ENCODE assay signal across 9 mouse cellular contexts in the genomic region with DNA sequence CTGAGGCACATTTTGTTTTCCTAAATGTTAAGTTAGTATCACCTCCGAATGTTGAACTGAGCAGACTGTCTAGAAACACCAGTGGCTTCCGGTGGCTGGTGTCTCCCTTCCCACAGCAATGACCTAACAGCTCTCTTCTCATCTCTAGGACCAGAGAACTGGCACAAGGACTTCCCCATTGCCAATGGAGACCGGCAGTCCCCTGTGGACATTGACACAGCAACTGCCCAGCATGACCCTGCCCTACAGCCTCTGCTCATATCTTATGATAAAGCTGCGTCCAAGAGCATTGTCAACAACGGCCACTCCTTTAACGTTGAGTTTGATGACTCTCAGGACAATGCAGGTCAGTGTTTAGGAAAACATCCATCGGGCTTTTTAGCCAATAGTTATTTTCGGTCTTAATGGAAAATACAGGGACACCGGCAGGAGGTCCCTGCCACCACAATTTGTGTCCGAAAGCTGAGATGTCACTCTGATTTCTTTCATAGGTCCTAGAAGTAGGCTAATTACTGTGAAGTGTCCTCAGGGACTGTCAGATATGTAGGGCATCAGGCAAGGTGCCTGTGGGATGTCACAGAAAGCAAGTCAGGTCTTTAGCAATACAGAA. TPM values are rescaled to one million over a fixed set of nuclear protein-coding genes. Genes with fewer than 3 reads are reported as not detected.
DNase-seq lines count a peak whose midpoint lies in the region; ATAC-seq and TF ChIP-seq lines count a peak whose summit lies in the region.
"Had no signal": no experiment of that assay in that cellular context is flagged by ENCODE, and none has a peak within 500 bp of the region (broad histone marks: within the 10 kb centered on the region; RNA-seq: fewer than 3 reads in every experiment).

No protein-coding gene starts in this region.

- peak overlapping the region; percentile 55; the same call in 1 of the 2 replicates for H3K27ac ChIP-seq in cerebellum, adult 2 months (ENCODE audit: insufficient read depth, low read length)
- no peak overlapping the region for H3K27ac ChIP-seq in midbrain, embryonic 10.5 days (replicated peaks)
- H3K27ac ChIP-seq in midbrain, embryonic 14.5 days (replicated peaks; ENCODE audit: low read depth, low read length) = no peak overlapping the region
- peak overlapping the region; percentile 92 for H3K27ac ChIP-seq in lung, embryonic 15.5 days
- no peak overlapping the region for H3K27ac ChIP-seq in stomach, embryonic 15.5 days

- H3K9me3 ChIP-seq in midbrain, embryonic 10.5 days (replicated peaks) = no peaks in the 10 kb centered on the region
- H3K9me3 ChIP-seq in midbrain, embryonic 14.5 days (ENCODE audit: control insufficient read depth, low read length) = no peaks in the 10 kb centered on the region
- no peaks in the 10 kb centered on the region for H3K9me3 ChIP-seq in lung, embryonic 15.5 days
- no peaks in the 10 kb centered on the region for H3K9me3 ChIP-seq in stomach, embryonic 15.5 days

- TF ChIP-seq CTCF in cerebellum, adult 2 months (IDR thresholded peaks at IDR 0.05; ENCODE audit: borderline replicate concordance, insufficient read depth, low read depth, low read length) = no peak

- 50% methylated on average over 10 of the region's 10 CpGs for WGBS in cerebellum, adult 2 months
- 77% methylated on average over 10 of the region's 10 CpGs for WGBS in midbrain, embryonic 10.5 days
- WGBS in midbrain, embryonic 14.5 days = 80% methylated on average over 10 of the region's 10 CpGs
- 37% methylated on average over 10 of the region's 10 CpGs for WGBS in lung, embryonic 15.5 days
- 73% methylated on average over 10 of the region's 10 CpGs for WGBS in stomach, embryonic 15.5 days

- no peaks in the 10 kb centered on the region for H3K4me1 ChIP-seq in cerebellum, adult 2 months (ENCODE audit: control insufficient read depth, insufficient read depth, low read length)
- H3K4me1 ChIP-seq in midbrain, embryonic 10.5 days = peaks cover 18% of the 10 kb centered on the region
- no peaks in the 10 kb centered on the region for H3K4me1 ChIP-seq in midbrain, embryonic 14.5 days (ENCODE audit: control insufficient read depth, insufficient read depth, low read length)
- peaks cover 17% of the 10 kb centered on the region for H3K4me1 ChIP-seq in lung, embryonic 15.5 days
- no peaks in the 10 kb centered on the region for H3K4me1 ChIP-seq in stomach, embryonic 15.5 days

- H3K27me3 ChIP-seq in cerebellum, adult 2 months (ENCODE audit: control insufficient read depth, insufficient read depth, low read length) = no peaks in the 10 kb centered on the region
- peaks cover 16% of the 10 kb centered on the region for H3K27me3 ChIP-seq in midbrain, embryonic 10.5 days (ENCODE audit: low read depth, poor library complexity, severe bottlenecking)
- H3K27me3 ChIP-seq in midbrain, embryonic 14.5 days (ENCODE audit: control insufficient read depth, insufficient read depth, low read length) = no peaks in the 10 kb centered on the region
- no peaks in the 10 kb centered on the region for H3K27me3 ChIP-seq in lung, embryonic 15.5 days
- no peaks in the 10 kb centered on the region for H3K27me3 ChIP-seq in stomach, embryonic 15.5 days (replicated peaks)

- peak; percentile 19 to 24 for DNase-seq in cerebellum, adult 2 months
- no peak for DNase-seq in cerebellum, adult 11 months
- DNase-seq in midbrain, embryonic 10.5 days (ENCODE audit: low spot score) = no peak
- no peak for DNase-seq in midbrain, embryonic 14.5 days
- no peak for DNase-seq in frontal cortex, adult 2 months (ENCODE audit: extremely low spot score in 1 of 2, low spot score in 1 of 2)
- no peak for DNase-seq in left cerebral cortex, adult 11 months (ENCODE audit: low spot score)
- DNase-seq: gastrocnemius, postnatal 10 days had no signal

- H3K9ac ChIP-seq in midbrain, embryonic 14.5 days (replicated peaks; ENCODE audit: low read length) = no peak overlapping the region
- peak overlapping the region; percentile 86 for H3K9ac ChIP-seq in lung, embryonic 15.5 days
- H3K9ac ChIP-seq in stomach, embryonic 15.5 days = no peak overlapping the region

- no peak overlapping the region for H3K4me2 ChIP-seq in midbrain, embryonic 14.5 days (ENCODE audit: low read length)
- H3K4me2 ChIP-seq in lung, embryonic 15.5 days = peak overlapping the region; percentile 57
- H3K4me2 ChIP-seq in stomach, embryonic 15.5 days = peak overlapping the region; percentile 25; the same call in 1 of the 2 replicates

- no peak for TF ChIP-seq POLR2A in cerebellum, adult 2 months (IDR thresholded peaks at IDR 0.05; ENCODE audit: borderline replicate concordance, insufficient read depth, low read length)

- ATAC-seq in midbrain, embryonic 14.5 days (ENCODE audit: low FRiP score, low TSS enrichment) = no peak
- no peak for ATAC-seq in lung, embryonic 15.5 days (ENCODE audit: borderline replicate concordance, extremely low read depth, low FRiP score, low TSS enrichment)
- no peak for ATAC-seq in stomach, embryonic 15.5 days (ENCODE audit: insufficient read depth, low FRiP score, low read depth)

- no peaks in the 10 kb centered on the region for H3K36me3 ChIP-seq in midbrain, embryonic 10.5 days
- H3K36me3 ChIP-seq in midbrain, embryonic 14.5 days (ENCODE audit: control insufficient read depth, insufficient read depth, low read length) = no peaks in the 10 kb centered on the region
- no peaks in the 10 kb centered on the region for H3K36me3 ChIP-seq in lung, embryonic 15.5 days
- H3K36me3 ChIP-seq in stomach, embryonic 15.5 days = no peaks in the 10 kb centered on the region

- H3K4me3 ChIP-seq in cerebellum, adult 2 months (replicated peaks; ENCODE audit: insufficient read depth, low read depth, low read length) = peak overlapping the region; percentile 42
- peak overlapping the region; percentile 81; the same call in 1 of the 2 replicates for H3K4me3 ChIP-seq in midbrain, embryonic 10.5 days
- no peak overlapping the region for H3K4me3 ChIP-seq in midbrain, embryonic 14.5 days (replicated peaks; ENCODE audit: low read depth, low read length)
- H3K4me3 ChIP-seq in lung, embryonic 15.5 days = peak overlapping the region; percentile 86
- peak overlapping the region; percentile 79 for H3K4me3 ChIP-seq in stomach, embryonic 15.5 days (replicated peaks)

RNA-seq across cellular contexts. Expression of gene Car2, which starts 1.7 kb away (rescaled TPM):
- 530 and 601 TPM in 2 replicates for polyA plus RNA-seq in cerebellum, adult 2 months (2012; rRNA removed)
- 86.4 and 89.7 TPM in 2 replicates for polyA plus RNA-seq in midbrain, embryonic 10.5 days (2016; fragmentation: Nextera tagmentation; extraction: Ambion mirVana)
- polyA plus RNA-seq in midbrain, embryonic 14.5 days (2014; fragmentation: Nextera tagmentation; extraction: Ambion mirVana) = 10.4 and 18.8 TPM in 2 replicates
- 392 and 393 TPM in 2 replicates for polyA plus RNA-seq in lung, embryonic 15.5 days (2015; fragmentation: Nextera tagmentation; extraction: Ambion mirVana)
- 145 and 287 TPM in 2 replicates for polyA plus RNA-seq in stomach, embryonic 15.5 days (2015; fragmentation: Nextera tagmentation; extraction: Ambion mirVana)
- 372 and 405 TPM in 2 replicates for polyA plus RNA-seq in frontal cortex, adult 2 months (2012; rRNA removed)

RNA-seq across cellular contexts. Expression of gene Car3, which starts 24.5 kb away (rescaled TPM):
- 0.44 and 0.59 TPM in 2 replicates for polyA plus RNA-seq in cerebellum, adult 2 months (2012; rRNA removed)
- polyA plus RNA-seq in midbrain, embryonic 10.5 days (2016; fragmentation: Nextera tagmentation; extraction: Ambion mirVana) = 5.5 and 6.1 TPM in 2 replicates
- 1.2 and 1.8 TPM in 2 replicates for polyA plus RNA-seq in midbrain, embryonic 14.5 days (2014; fragmentation: Nextera tagmentation; extraction: Ambion mirVana)
- 2.1 and 3.3 TPM in 2 replicates for polyA plus RNA-seq in lung, embryonic 15.5 days (2015; fragmentation: Nextera tagmentation; extraction: Ambion mirVana)
- polyA plus RNA-seq in stomach, embryonic 15.5 days (2015; fragmentation: Nextera tagmentation; extraction: Ambion mirVana) = 9.5 and 18.3 TPM in 2 replicates
- polyA plus RNA-seq in frontal cortex, adult 2 months (2012; rRNA removed) = 2.0 and 3.3 TPM in 2 replicates

Comparison
In these comparisons a context has a peak if more than half of its experiments do, and no peak if none do; other contexts are left out.
1. DNase-seq: peak in cerebellum, adult 2 months (2 of 2); none in cerebellum, adult 11 months (single experiment), midbrain, embryonic 10.5 days (single experiment), midbrain, embryonic 14.5 days (single experiment), frontal cortex, adult 2 months (0 of 2) and left cerebral cortex, adult 11 months (single experiment).
2. H3K27ac ChIP-seq: peak in cerebellum, adult 2 months (single experiment) and lung, embryonic 15.5 days (single experiment); none in midbrain, embryonic 10.5 days (single experiment), midbrain, embryonic 14.5 days (single experiment) and stomach, embryonic 15.5 days (single experiment).